Mouse (Mus musculus) cortical plate, adult 2 months (tissue): Measurements from ENCODE around the gene Ppat. TPM values are rescaled to one million over a fixed set of nuclear protein-coding genes. Genes with fewer than 3 reads are reported as not detected.

Source experiments
- H3K27ac ChIP-seq: fragments of 200-500 bp; 2 replicates; pipeline ENCODE4 v1.5.1; 2012; ENCODE audit warnings: low read length, control low read depth, inconsistent platforms; ENCODE audit not compliant: insufficient read depth
- H3K4me1 ChIP-seq: fragments of 200-500 bp; 2 replicates; pipeline ENCODE4 v1.6.1; 2011; ENCODE audit warnings: low read length; ENCODE audit not compliant: control insufficient read depth, insufficient read depth
- H3K4me3 ChIP-seq: fragments of 200-500 bp; 2 replicates; pipeline ENCODE4 v1.5.1; 2011; ENCODE audit warnings: mild to moderate bottlenecking, low read length, control low read depth; ENCODE audit not compliant: insufficient read depth
- CTCF ChIP-seq: fragments of 200-500 bp; IDR thresholded peaks from 2 replicates; pipeline ENCODE4 v1.5.1; 2011; ENCODE audit warnings: mild to moderate bottlenecking, control low read depth, low read length; ENCODE audit not compliant: insufficient read depth; ENCODE audit errors: extremely low read depth
- POLR2A ChIP-seq: fragments of 200-500 bp; IDR thresholded peaks from 2 replicates; pipeline ENCODE4 v1.6.1; 2011; ENCODE audit warnings: mild to moderate bottlenecking, low read length, control low read depth; ENCODE audit not compliant: insufficient read depth; ENCODE audit errors: extremely low read depth
- polyA plus RNA-seq: library from polyadenylated mRNA; depleted of rRNA; stranded (reverse); fragments of >200 nt; gene quantifications from 2 replicates; pipeline ENCODE4 v1.2.3, GENCODE M21; 2012; rRNA removed

Ppat gene
- polyA plus RNA-seq, 1 experiment: 9.4 TPM

DNA sequence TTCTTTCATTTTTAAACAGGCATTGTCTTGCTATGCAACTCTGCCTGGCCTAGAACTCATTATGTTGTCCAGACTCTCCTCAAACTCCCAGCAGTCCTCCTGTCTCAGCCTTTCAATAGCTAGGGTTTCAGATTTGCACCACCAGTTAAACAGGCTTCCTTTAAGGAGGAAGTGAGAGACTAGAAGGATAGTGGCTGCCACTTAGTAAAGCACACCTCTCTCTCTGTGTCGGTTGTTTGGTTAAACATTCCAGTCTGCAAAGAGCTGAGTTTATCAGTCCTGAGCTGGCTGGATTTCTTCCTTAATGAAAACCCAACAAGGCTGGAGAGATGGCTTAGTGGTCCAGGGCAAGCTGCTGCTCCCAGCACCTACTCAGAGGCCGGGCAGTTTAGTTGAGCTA is 58.8 kb downstream of the Ppat start:
- no peak for TF ChIP-seq CTCF
- TF ChIP-seq POLR2A: no peak
- no peak overlapping the region for H3K27ac ChIP-seq
- H3K4me3 ChIP-seq: no peak overlapping the region

DNA sequence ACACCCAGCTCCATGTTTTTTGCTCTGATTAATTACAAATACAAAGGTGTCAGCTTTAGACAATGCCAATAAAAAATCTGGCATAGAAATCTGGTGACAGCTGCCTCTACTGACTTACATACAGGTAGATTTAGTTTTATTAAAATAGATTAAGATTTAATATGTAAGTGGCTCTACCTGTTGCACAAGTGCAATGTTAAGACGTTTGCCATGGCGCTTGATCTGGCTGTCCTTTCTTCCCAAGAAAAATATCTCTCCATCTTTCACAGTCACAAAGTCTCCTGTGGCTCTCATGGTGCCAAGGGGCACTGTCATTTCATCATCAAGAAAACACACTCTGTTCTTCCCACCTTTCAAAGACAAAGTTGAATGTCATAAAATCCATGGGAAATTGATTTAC is 64.4 kb downstream of the Ppat start:
- H3K4me3 ChIP-seq: no peak overlapping the region
- no peak for TF ChIP-seq POLR2A
- no peak for TF ChIP-seq CTCF
- no peak overlapping the region for H3K27ac ChIP-seq
- no peaks in the 10 kb centered on the region for H3K4me1 ChIP-seq

More for the DNA sequence above, 58.8 kb downstream of the Ppat start:
- no peaks in the 10 kb centered on the region for H3K4me1 ChIP-seq

DNA sequence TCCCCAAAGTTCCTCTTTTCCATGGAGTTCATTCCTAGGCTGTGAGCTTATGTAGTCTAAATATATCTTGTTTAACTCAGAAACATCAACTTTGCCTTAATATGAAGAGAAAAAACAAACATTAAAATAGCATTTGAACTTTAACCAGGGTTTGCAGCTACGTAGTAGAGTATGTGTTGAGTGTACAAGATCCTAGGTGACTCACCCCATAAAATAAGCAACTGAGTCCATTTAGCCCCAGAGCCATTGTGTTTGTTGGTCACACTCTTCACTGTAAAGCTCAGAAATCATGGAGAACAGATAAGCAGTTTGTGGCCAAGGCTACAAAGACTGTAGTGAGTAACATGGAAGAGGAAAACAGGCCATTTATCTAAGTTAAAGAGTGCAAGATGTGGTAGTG is 67.3 kb downstream of the Ppat start:
- TF ChIP-seq CTCF: no peak
- TF ChIP-seq POLR2A: no peak
- H3K4me3 ChIP-seq: no peak overlapping the region
- no peak overlapping the region for H3K27ac ChIP-seq
- no peaks in the 10 kb centered on the region for H3K4me1 ChIP-seq

DNA sequence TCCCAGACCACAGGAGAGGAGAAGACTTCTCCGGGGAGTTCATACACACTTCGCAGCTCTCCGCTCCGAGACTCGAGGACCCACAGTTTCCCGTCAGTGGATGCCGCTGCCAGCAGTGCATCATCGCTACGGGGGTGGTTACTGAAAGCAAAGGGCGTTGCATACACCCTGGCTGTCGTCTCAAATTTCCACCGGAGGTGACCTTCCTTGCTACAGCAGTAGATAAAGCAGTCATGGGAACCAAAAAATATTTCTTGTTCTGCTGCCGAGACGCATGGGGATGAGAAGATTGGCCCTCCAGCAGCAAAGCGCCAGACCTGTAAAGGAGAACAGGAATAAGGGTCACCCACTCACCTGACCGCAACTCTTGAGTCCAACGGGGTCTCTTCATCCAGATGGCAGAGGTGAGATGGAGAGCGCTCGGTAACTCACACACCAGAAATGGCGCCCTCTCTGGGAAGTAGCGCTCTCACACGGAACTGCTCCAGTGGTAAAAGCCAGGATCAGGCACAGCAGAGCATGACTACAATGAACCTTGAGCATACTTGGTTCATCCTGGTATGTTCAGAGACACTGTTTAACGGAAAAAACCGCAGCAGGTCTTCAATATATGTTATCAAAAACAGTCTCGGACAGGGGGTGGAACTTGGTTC is 75.1 kb downstream of the Ppat start:
- Histone ChIP-seq H3K27ac (no peak overlapping the region), H3K4me3 (no peak overlapping the region), H3K4me1 (no peaks in the 10 kb centered on the region)
- TF ChIP-seq POLR2A (no peak), CTCF (no peak)

DNA sequence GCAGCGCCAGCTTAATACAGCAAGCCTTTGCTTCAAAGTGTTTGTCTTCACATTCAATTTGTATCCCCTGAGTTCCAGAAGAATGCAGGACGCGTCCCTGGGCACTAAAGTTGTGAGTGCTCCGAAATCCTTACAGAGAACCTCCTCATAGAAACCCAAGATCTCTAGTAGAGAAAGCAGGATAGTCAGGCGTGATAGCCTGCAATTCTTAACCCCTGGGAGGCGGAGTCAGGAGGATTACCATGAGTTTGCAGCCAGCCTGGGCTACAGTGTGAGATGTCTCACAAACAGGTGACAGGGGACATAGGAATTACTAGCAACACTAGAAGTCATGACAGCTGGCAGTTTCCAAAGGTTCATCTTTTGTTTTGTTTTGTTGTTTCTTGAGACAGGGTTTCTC is 81.8 kb downstream of the Ppat start:
- no peaks in the 10 kb centered on the region for H3K4me1 ChIP-seq
- TF ChIP-seq POLR2A: no peak
- no peak for TF ChIP-seq CTCF
- H3K27ac ChIP-seq: no peak overlapping the region
- H3K4me3 ChIP-seq: no peak overlapping the region

DNA sequence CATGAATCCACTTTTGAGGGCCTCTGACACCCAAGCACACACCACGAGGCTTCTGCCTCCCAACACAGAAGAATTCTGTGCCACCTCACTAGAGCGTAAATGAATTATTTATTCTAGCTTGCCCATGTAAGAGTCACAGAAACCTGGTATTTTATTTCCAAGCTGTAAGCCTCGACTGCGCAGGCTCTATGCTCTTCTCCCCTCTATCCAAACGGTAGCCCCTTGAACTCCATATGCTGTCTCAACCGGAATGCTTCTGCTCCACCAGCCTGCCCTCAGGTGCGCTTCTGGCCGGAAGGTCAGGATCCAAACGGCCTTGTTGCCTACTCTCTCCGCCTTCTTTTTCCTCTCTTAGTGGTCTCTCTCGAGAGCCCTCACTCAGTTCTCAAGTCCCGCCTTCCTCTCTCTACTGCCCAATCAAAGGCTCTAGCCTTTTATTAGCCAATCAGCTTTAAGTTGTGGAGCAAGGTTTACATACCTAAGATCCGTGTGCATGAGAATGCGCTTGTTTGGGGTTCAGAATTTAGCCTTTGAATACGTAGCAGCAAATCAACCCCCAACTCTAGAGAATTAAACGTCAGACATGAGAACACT is 82.6 kb downstream of the Ppat start:
- peak overlapping the region; percentile 33 for H3K4me3 ChIP-seq

DNA sequence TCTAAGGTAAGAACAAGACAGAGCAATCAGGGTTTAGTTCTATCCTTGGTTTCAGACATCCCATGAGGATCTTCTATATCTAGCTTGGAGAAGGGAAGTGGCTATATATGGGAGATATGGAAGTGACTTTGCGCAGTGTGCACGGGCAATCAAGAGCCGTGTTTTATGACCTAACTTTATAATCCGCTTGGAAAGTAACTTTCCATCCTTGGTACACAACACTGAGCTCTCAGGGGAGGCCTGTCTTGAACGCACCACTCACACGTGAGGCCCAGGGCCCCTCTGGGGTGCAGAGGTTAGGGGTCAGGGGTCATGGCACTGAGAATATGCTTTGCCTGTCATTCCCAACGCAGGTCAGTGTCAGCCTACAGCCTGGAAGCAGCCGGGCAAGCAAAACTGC is 84.6 kb downstream of the Ppat start:
- no peaks in the 10 kb centered on the region for H3K4me1 ChIP-seq
- no peak overlapping the region for H3K27ac ChIP-seq
- TF ChIP-seq POLR2A: no peak
- TF ChIP-seq CTCF: no peak
- H3K4me3 ChIP-seq: no peak overlapping the region

More for the DNA sequence above, 82.6 kb downstream of the Ppat start:
- Histone ChIP-seq H3K4me1 (no peaks in the 10 kb centered on the region), H3K27ac (no peak overlapping the region)
- TF ChIP-seq CTCF (no peak), POLR2A (no peak)

Other genes starting within 250 kb of the Ppat start
- gene Aasdh, start 46.1 kb downstream of the Ppat start, polyA plus RNA-seq: 21.5 and 27.3 TPM in 2 replicates
- gene Paics, start 271 bp downstream of the Ppat start, polyA plus RNA-seq: 74.7 and 75.2 TPM in 2 replicates
- gene Srp72, start 23.1 kb upstream of the Ppat start, polyA plus RNA-seq: 62.6 and 65.1 TPM in 2 replicates
- 0.28 TPM in 1 of 2 replicates, not detected in the other for gene Arl9, start 52.5 kb upstream of the Ppat start, polyA plus RNA-seq
- gene Thegl, start 64.4 kb upstream of the Ppat start, polyA plus RNA-seq: 0.19 and 0.46 TPM in 2 replicates
- gene Hopx, start 163.5 kb upstream of the Ppat start, polyA plus RNA-seq: 88.2 and 88.6 TPM in 2 replicates